Mouse (Mus musculus) E14TG2a.4 (cell line): ENCODE data around the gene Actn2.

Experiments used
- CTCF ChIP-seq: conservative IDR thresholded peaks from 2 replicates; pipeline ENCODE4 v1.5.1; 2014; ENCODE audit warnings: low read length
- NANOG ChIP-seq: IDR thresholded peaks from 2 replicates; pipeline ENCODE4 v1.6.1; 2014; ENCODE audit warnings: borderline replicate concordance, low read length, mixed read lengths

GRCm38 (mm10) chr13:12369930-12370329, 29.4 kb upstream of the Actn2 start:
- TF ChIP-seq CTCF (no peak), NANOG (no peak)
